Comparison of ENCODE assay signal across 8 mouse cellular contexts in the genomic region with DNA sequence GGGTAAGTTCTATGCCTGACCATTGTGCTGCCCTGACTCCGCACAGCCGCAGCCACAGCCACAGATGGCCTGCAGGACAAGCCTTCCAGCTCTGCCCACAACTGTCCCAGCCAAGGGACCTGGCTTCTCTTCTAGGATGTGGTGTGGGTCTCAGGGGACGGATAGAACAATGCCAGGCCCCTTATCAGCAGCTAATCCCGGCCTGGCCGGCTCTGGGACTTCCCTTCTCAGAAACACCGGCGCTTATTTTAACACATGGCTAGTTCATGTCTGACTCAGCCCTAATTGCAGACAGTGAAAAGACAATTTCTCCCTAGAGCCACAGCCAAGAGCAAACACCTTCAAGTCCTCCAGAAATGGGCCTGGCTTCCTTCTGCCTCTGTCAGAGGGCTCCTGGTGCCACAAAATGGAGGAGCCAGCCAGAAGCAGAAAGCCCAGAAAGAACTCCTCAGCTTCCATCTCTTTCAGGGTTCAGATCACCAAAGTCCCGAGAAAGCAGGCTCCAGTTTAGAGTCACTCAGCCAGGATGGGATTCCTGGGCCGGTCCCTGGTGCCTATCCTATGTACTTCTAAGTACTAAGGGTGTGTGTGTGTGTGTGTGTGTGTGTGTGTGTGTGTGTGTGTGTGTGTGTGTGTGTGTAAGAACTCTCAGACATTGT. TPM values are rescaled to one million over a fixed set of nuclear protein-coding genes. Genes with fewer than 3 reads are reported as not detected.
A peak's percentile ranks its signal among the peaks of the same experiment; 100 is the strongest.
DNase-seq lines count a peak whose midpoint lies in the region; ATAC-seq and TF ChIP-seq lines count a peak whose summit lies in the region.

No protein-coding gene starts in this region.

- DNase-seq in gastrocnemius, adult 2 months = peak; percentile 56
- DNase-seq in gastrocnemius, postnatal 10 days = no peak
- peak; percentile 82 for DNase-seq in kidney, adult 2 months
- peak; percentile 66 for DNase-seq in lung, postnatal 0 days (ENCODE audit: low spot score)
- DNase-seq in cerebellum, postnatal 14 days = no peak
- DNase-seq in layer of hippocampus, adult 9-11 months = no peak
- no peak for DNase-seq in cerebellum, adult 11 months

- H3K4me2 ChIP-seq in lung, postnatal 0 days (replicated peaks; ENCODE audit: low read depth, low read length) = peak overlapping the region; percentile 19; the same call in 1 of the 2 replicates

- H3K27ac ChIP-seq in gastrocnemius, adult 2 months = peak overlapping the region; percentile 89
- peak overlapping the region; percentile 77; the same call in 1 of the 2 replicates for H3K27ac ChIP-seq in kidney, adult 2 months (ENCODE audit: insufficient read depth, low read depth, low read length)
- peak overlapping the region; percentile 97 for H3K27ac ChIP-seq in lung, postnatal 0 days (ENCODE audit: low read length)

- peak overlapping the region; percentile 19; the same call in 1 of the 2 replicates for H3K9ac ChIP-seq in lung, postnatal 0 days (replicated peaks; ENCODE audit: low read depth)

- no peaks in the 10 kb centered on the region for H3K36me3 ChIP-seq in kidney, adult 2 months (ENCODE audit: control insufficient read depth, insufficient read depth, low read length)
- no peaks in the 10 kb centered on the region for H3K36me3 ChIP-seq in lung, postnatal 0 days (ENCODE audit: insufficient read depth, low read length)

- no peaks in the 10 kb centered on the region for H3K27me3 ChIP-seq in kidney, adult 2 months (replicated peaks; ENCODE audit: control insufficient read depth, insufficient read depth, low read length)
- no peaks in the 10 kb centered on the region for H3K27me3 ChIP-seq in lung, postnatal 0 days (replicated peaks; ENCODE audit: insufficient read depth, low read length)

- TF ChIP-seq POLR2A in kidney, adult 2 months (IDR thresholded peaks at IDR 0.05; ENCODE audit: low read depth, low read length) = no peak

- H3K4me3 ChIP-seq in gastrocnemius, adult 2 months = peak overlapping the region; percentile 40; the same call in 1 of the 2 replicates
- no peak overlapping the region for H3K4me3 ChIP-seq in kidney, adult 2 months (ENCODE audit: insufficient read depth, low read depth, low read length)
- H3K4me3 ChIP-seq in lung, postnatal 0 days (ENCODE audit: low read depth, low read length) = no peak overlapping the region

- peak; percentile 48 for ATAC-seq in common myeloid progenitor, adult 5-6 weeks (replicated peaks; ENCODE audit: low read depth, poor library complexity, severe bottlenecking)
- peak; percentile 36 for ATAC-seq in lung, postnatal 0 days

- TF ChIP-seq CTCF in gastrocnemius, adult 2 months (IDR thresholded peaks at IDR 0.05) = no peak
- no peak for TF ChIP-seq CTCF in kidney, adult 2 months (conservative IDR thresholded peaks at IDR 0.05; ENCODE audit: insufficient read depth, insufficient read length, low read depth, low read length)
- TF ChIP-seq CTCF in lung, postnatal 0 days (IDR thresholded peaks at IDR 0.05) = no peak

- H3K9me3 ChIP-seq in lung, postnatal 0 days (ENCODE audit: low read length) = no peaks in the 10 kb centered on the region

- H3K4me1 ChIP-seq in kidney, adult 2 months (ENCODE audit: control insufficient read depth, insufficient read depth, low read length) = no peaks in the 10 kb centered on the region
- peaks cover 32% of the 10 kb centered on the region for H3K4me1 ChIP-seq in lung, postnatal 0 days (ENCODE audit: insufficient read depth, low read depth, low read length)

- 65% methylated on average over 9 of the region's 9 CpGs for WGBS in kidney, adult 2 months
- WGBS in lung, postnatal 0 days = 30% methylated on average over 9 of the region's 9 CpGs

- intact Hi-C loops in gastrocnemius, adult 2 months (cut with DNase I) = no loop called here

- TF ChIP-seq EP300 in lung, postnatal 0 days (IDR thresholded peaks at IDR 0.05) = no peak

RNA-seq across cellular contexts. Expression of a gene that starts 26.8 kb away (rescaled TPM):
- total RNA-seq in gastrocnemius, adult 2 months (2021) = not detected
- total RNA-seq in gastrocnemius, postnatal 10 days (2021) = not detected
- total RNA-seq in common myeloid progenitor, adult 5-6 weeks (2017) = not detected in 2 replicates
- polyA plus RNA-seq in kidney, adult 2 months (2012; rRNA removed) = not detected in 2 replicates
- 1,292 and 1,589 TPM in 2 replicates for polyA plus RNA-seq in lung, postnatal 0 days (2015; fragmentation: Nextera tagmentation; extraction: Ambion mirVana)

RNA-seq across cellular contexts. Expression of a gene that starts 42.3 kb away (rescaled TPM):
- total RNA-seq in gastrocnemius, adult 2 months (2021) = 1 to 10 TPM; 3.3 to 9.2 TPM
- total RNA-seq in gastrocnemius, postnatal 10 days (2021) = 1 to 10 TPM; 4.0 to 4.6 TPM
- 0.39 and 0.82 TPM in 2 replicates for total RNA-seq in common myeloid progenitor, adult 5-6 weeks (2017)
- polyA plus RNA-seq in kidney, adult 2 months (2012; rRNA removed) = 7.7 and 10.1 TPM in 2 replicates
- 17.3 and 20.6 TPM in 2 replicates for polyA plus RNA-seq in lung, postnatal 0 days (2015; fragmentation: Nextera tagmentation; extraction: Ambion mirVana)

Comparison
In these comparisons a context has a peak if more than half of its experiments do, and no peak if none do; other contexts are left out.
1. DNase-seq: peak in gastrocnemius, adult 2 months (single experiment), kidney, adult 2 months (single experiment) and lung, postnatal 0 days (single experiment); none in gastrocnemius, postnatal 10 days (single experiment), cerebellum, postnatal 14 days (0 of 2), layer of hippocampus, adult 9-11 months (single experiment) and cerebellum, adult 11 months (single experiment).
2. Peak in every context shown above with its lines, with median percentiles within 50 percentile points of each other: H3K27ac ChIP-seq.